Mouse (Mus musculus) hematopoietic multipotent progenitor cell, adult 10-12 weeks (in vitro differentiated cells): ENCODE data around the gene Rhd. TPM values are rescaled to one million over a fixed set of nuclear protein-coding genes. Genes with fewer than 3 reads are reported as not detected.

Experiments used
- polyA plus RNA-seq: library from polyadenylated mRNA; stranded (reverse); fragments of >175 nt; gene quantifications from 2 replicates; pipeline ENCODE4 v1.2.3, GENCODE M21; 2012; ENCODE audit warnings: low replicate concordance

Rhd gene
- 0.93 and 46.6 TPM in 2 replicates for polyA plus RNA-seq

GRCm38 (mm10) chr4:134863937-134864729, at the start of gene Rhd:
Rhd (plus strand) TSS chr4:134864536.

GRCm38 (mm10) chr4:134853259-134853636, 11.1 kb upstream of the Rhd start, which contains the start of gene Maco1:
Maco1 (minus strand) TSS chr4:134853345.

GRCm38 (mm10) chr4:134914864-134915209, 50.5 kb downstream of the Rhd start, which contains the start of gene Tmem50a:
Tmem50a (minus strand) TSS chr4:134915024.

GRCm38 (mm10) chr4:134923258-134924018, 59.1 kb downstream of the Rhd start, which contains the start of gene Rsrp1:
Rsrp1 (plus strand) TSS chr4:134923592.

GRCm38 (mm10) chr4:134930684-134931481, 66.5 kb downstream of the Rhd start, which contains the start of gene Syf2:
Syf2 (plus strand) TSS chr4:134930898.

Other genes starting within 250 kb of the Rhd start
- gene Man1c1, start 160.2 kb upstream of the Rhd start, polyA plus RNA-seq, result 14.8 and 65.0 TPM in 2 replicates
- gene Ldlrap1, start 96.5 kb upstream of the Rhd start, polyA plus RNA-seq, result 17.1 and 24.1 TPM in 2 replicates
- 11.4 and 23.6 TPM in 2 replicates for gene Maco1, start 11.2 kb upstream of the Rhd start, polyA plus RNA-seq
- 13.4 and 27.9 TPM in 2 replicates for gene Tmem50a, start 50.5 kb downstream of the Rhd start, polyA plus RNA-seq
- gene Rsrp1, start 59.1 kb downstream of the Rhd start, polyA plus RNA-seq, result 449 and 1,393 TPM in 2 replicates
- 58.9 and 112 TPM in 2 replicates for gene Syf2, start 66.4 kb downstream of the Rhd start, polyA plus RNA-seq